Mouse (Mus musculus): Measurements from ENCODE around the gene Lamtor1.
"Not testable (repeated sequence)": the region's sequence is repeated elsewhere in the genome, so short reads cannot be mapped to it uniquely, and the experiment has no call there.

Gene Lamtor1

DNA sequence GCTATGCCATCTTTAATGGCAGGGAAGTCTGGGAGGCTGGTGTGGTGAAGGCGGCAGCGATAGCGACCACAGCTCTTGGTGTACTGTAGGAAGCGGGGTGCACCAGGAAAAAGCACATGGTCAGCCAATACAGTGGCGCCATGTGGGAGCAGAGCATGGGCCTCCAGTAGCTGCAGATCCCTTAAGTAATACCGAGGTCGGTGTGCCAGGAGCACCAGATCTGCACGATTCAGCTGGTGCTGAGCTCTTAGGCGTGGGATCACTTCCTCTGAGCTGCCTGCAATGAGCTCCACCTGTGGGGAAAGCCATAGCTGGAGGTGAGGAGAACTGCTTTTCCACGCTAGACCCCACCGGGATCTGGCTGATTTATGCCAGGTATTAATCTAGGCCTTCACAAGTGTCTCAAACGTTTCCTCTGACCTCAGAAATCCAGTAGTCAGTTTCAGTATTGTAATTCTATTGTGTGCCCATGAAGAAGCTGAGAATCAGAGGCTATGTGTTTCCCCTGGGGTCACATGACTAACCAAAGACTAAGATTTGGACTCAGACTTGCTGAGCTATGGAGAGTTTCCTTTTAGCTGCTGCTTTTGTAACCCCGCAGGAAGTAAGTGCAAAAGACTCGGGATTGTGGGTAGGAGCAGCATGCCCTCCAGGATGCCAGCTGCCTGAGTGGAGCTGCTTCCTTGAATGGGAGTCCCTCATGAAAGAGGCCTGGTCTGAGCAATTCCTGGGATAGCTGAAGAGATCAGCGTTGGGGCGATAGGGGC lies 5.2 kb upstream of the Lamtor1 start:
- no peak for DNase-seq (ENCODE audit: low spot score in 2 of 2)

DNA sequence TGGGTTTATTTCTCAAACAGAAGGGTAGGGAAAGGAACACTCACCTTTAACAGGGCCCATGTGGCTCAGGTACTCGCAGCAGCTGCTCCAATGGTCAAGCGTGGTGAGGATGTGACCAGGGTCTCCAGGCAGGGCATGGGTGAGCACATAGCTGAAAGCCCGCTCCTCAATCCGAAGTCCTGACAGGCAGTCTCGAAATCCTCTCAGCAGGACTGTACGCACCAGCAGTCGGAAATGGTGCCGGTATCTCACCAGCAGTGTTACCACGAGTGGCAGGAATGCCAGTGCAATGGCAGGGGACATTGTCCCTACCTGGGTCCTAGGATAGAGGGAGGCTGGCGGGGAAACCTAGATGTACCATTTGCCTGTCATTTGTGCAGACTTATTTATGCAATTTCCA lies 3.7 kb upstream of the Lamtor1 start:
- DNase-seq (ENCODE audit: low spot score in 2 of 2), result no peak

DNA sequence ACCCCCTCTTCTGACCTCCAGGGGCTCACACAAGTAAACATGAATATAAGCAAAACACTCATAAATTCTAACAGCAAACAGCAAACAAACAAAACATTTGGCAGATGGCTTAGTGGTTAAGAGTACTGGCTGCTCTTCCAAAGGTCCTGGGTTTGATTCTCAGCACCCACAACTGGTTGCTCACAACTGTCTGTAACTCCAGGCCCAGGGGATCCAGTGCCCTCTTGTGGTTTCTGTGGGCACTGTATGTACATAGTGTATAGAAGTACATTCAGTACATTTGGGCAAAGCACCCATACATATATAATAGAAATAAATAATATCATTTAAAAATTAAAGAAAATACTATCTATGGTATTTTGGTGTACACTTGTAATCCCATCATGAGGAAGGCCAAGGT lies 2.9 kb upstream of the Lamtor1 start:
- no peak for DNase-seq (ENCODE audit: low spot score in 2 of 2)

DNA sequence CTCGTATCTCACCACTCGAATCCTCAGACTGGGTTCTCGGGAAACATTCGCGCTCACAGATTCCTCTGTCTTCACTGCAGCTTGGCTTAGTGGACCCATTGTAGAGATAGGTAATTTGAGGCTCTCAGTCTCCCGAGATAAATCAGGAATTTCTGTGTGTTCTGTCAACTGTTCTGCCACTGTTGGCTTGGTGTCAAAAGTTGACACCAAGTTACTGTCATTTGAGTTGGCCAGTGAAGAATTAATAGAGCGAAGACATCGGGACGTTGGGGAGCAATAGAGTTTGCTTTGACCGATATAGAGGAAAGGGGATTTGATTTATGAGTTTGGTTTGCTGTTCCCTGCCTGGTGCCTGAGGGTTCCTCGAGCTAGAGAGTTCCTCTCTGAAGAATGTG lies 580 bp downstream of the Lamtor1 start, which contains the start of gene Tomt:
Gene Tomt, minus strand, starts transcription at position 73 of the 395 bp plus-strand sequence.
- no peak for DNase-seq (ENCODE audit: low spot score in 2 of 2)

DNA sequence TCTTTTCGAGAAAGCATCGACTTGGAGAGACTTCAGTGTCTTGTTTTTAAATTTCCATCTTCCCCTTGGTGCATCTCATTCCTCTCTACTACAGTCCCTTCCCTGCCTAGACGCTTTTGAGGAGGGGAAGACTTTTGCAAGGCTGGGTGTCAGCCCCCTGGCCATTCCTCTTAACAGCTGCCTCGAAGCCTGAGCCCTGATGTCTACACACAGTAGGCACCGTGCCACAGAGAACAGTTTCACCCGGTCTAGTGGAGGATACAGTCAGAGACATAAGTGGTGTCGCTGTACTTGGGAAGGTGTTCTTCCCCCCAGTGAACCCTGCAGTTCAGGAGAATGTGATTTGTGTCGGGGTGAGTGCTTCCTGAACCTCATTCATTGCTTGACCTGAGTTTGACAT lies 992 bp downstream of the Lamtor1 start:
- DNase-seq (ENCODE audit: low spot score in 2 of 2), result no peak

DNA sequence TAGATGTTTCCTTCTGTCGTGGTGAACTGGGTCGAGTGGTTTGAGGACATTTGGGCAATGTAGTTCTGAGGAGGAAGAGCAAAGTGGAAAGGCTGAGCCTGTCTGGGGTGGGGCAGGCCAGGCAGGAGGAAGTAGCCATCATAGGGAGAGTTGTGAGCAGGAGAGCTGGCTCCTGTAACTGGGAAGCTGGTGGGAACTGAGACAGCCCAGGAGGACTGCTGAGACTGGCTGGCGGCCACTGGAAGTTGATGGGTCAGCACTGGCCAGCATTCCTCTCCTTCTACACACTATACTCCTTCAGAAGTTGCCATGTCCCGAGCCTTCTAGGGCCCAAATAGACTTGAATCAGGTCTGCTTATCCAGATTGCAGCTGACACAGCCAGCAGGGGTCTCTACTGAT lies 2.7 kb downstream of the Lamtor1 start:
- no peak for DNase-seq (ENCODE audit: low spot score in 2 of 2)

DNA sequence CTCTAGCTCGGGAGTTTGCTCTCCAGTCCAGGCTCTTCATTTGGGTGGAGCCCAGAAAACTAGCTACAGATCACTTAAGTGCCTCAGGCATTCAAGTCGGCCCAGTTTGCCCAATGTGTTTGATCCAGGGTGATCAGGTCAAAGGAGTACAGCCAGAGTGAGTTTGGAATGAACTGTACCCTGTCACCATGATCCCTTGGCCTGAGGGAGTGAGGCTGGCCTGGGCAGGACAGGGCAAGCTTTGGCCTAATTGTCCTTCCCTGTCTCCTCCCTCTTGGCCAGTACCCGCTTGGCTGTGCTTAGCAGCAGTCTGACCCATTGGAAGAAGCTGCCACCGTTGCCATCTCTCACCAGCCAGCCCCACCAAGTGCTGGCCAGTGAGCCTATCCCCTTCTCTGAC lies 4.4 kb downstream of the Lamtor1 start:
- DNase-seq (ENCODE audit: low spot score in 2 of 2), result no peak

DNA sequence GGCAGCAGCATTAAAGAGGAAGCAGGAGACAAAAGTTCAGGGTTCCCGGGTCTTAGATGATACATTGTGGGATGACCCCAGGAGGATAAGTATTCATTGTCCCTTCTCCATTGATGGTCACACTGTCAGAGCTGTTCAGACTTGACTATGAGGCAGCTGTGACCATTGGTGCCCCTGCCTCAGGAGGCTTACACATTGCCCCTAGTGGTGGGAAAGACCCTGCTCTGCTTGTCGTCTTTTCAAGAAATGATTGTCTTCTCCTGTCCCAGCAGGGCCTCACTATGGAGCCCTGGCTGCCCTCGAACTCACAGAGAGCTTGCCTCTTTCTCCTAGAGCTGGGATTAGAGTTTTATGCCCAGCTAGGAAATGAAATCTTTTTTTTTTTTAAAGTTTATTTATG lies 6.3 kb downstream of the Lamtor1 start:
- no peak for DNase-seq (ENCODE audit: low spot score in 2 of 2)

DNA sequence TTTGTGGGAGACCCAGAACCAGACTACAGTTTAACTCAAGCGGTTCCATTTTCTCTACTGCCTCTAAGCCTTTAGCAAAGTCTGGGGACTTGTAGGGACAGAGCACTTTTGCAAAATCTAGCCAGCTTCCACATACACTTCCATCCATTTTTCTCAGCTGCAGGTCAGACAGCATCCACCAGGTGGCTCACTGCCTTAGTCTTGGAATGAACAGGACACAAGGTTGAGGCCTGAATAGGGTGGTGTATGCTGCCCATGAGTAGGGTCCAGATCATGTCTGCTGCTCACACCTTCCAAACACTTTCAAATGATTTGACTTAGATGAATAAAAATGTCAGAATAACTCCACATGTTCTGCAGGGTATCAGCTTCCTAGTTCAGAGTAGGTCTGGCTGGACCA lies 12.4 kb downstream of the Lamtor1 start:
- peak; percentile 75 to 81 for DNase-seq (ENCODE audit: low spot score in 2 of 2)

DNA sequence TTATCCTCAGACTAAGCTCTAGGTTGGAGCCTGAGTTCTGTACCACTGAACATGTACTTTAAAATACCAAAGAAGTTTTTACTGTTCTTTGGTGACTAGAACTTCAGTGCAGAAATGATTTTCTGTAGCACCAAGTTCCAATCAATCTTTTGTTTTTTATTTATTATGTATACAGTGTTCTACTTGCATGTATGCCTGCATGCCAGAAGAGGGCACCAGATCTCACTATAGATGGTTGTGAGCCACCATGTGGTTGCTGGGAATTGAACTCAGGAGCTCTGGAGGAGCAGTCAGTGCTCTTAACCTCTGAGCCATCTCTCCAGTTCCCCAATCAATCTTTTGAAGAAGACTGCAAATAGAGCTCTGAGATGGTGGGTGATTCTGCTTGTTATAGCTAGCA lies 20.2 kb downstream of the Lamtor1 start:
- not testable (repeated sequence) for DNase-seq (ENCODE audit: low spot score in 2 of 2)

DNA sequence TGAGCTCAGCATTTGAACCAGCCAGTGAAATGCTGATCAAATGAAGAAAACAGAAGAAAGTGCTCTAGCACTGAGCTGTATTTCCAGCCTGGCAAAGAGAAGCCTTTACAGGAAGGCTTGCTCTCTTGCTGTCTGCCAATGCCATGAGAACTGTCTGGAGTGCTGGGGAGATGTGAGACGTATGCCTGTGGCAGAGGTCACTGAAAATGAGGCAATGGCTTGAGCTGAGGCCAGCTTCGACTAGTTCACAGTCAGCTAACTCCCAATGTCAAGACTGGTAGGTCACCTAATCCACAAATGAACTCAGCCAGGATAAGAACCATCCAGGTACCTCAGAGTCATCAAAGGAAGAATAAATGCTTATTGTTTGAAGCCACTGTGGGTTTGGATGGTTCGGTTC lies 22.4 kb downstream of the Lamtor1 start:
- no peak for DNase-seq (ENCODE audit: low spot score in 2 of 2)

DNA sequence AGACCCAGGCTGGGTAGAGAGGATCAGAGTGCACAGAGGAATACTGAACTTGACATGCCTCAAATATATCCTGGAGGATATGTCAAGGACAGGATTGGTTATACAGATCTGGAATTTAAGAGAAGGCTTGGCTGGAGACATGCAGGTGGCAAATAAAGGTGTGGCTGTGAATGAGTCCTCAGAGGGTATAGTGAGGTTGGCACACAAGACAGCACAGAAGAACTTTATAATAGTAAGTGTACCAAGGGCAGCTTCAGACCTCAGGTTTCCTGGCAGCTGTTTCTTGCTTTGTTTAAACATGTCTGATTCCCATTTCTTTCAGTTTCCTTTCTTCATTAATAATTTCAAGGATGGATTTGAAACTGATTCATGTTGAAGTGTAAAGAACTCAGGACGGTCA lies 26.8 kb downstream of the Lamtor1 start:
- DNase-seq (ENCODE audit: low spot score in 2 of 2), result no peak

DNA sequence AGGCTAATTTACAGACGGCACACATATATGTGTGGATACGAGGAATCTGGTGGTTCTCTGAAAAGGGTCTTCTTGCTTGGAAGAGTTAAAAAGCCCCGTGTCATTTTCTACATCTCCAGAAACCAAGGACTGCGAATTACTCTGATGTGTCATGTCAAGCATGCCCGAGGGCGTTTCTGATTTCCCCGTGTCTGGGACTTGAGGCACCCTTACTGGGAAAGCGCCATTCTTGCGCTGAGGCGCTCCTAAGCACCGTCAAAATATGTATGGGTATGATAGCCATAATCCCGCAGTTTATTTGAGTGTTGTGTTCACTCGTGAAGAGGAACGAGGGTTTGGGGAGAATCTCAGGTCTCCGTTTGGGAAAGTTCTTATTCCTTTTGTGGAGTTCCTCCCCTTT lies 27.6 kb downstream of the Lamtor1 start:
- DNase-seq (ENCODE audit: low spot score in 2 of 2), result no peak

DNA sequence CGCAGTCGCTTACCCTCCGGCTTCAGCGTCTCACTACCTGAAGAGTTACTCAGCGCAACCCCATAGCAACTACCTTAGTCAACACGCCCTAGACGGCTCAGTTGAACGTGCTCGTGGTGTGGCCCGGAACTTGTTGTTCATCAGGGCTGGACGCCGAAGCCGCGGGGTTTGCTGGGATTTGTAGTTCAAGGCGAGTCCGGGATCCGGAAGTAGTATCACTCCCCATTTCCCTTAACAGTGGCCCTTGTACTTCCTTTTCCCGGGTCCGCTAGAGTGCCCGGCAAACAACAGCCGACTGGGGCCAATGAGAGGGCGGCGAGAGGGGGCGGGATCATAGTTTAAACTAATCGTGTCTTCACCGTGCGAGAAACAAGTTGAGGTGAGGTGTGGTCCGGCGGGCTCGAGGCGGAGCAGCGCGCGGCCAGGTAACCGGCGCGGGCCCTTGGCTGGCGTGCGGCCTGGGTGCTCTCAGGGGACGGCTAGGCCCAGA lies 28.1 kb downstream of the Lamtor1 start, which contains the start of the genes Lrrc51 and Numa1:
Gene Lrrc51, minus strand, starts transcription at position 145 of the 490 bp plus-strand sequence.
Gene Numa1, plus strand, starts transcription at position 361 of the 490 bp plus-strand sequence.
- DNase-seq (ENCODE audit: low spot score in 2 of 2), result peak; percentile 98 to 99

DNA sequence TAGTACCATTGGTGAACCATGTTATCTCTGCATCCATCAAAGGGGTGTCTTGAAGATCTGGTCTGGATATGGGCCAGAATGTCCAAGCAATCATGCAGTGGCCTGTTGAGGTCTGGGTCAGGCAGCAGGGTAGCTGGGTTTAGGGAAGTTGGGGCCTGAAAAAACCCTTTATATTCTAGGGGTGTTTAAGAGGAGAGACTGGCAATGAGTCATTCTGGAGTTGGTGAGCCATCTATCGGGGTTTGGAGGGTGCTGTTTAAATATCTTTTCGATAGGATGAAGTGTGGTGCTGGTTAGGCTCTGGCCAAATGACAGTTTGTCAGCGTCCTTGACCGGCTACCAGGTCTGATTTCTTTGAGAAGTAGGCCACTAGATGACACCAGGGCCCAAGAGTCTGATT lies 30.3 kb downstream of the Lamtor1 start:
- DNase-seq (ENCODE audit: low spot score in 2 of 2), result no peak

DNA sequence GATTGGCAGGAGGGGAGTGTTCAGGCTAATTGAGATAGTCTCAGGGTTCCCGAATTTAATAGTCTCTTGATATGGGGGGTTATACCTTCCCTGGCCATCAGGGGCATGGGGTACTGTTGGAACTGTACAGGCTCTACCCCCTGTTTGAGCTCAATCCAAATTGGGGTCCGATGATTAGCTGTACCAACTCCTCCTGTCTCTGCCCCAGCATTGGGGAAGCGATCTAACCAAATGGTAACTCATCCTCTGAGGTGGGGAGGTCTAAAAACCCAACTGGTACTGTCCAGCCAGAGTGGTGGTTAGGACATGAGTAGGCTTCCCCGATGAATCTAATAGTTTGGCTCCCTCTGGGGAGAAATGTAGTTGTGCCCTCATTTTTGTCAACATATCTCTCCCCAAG lies 31.3 kb downstream of the Lamtor1 start:
- DNase-seq (ENCODE audit: low spot score in 2 of 2), result no peak

DNA sequence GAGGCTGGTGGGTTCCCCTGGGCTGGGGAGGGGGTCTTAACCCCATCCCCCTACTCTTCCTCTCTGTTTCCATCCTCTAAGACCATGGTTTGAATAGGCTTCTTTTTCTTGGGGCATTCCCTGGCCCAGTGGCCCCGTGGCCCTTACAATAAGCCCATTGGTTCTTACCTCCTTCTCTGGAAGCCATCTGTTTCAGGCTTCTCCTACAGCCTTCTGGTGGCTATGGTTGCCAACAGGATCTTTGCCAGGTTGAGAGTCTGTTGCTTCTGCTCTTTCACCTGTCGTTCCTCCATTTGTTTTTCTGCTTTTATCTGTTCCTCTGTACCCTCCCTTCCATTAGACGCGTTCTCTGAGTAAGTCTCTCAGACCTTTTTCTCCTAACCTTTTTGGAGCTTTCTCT lies 31.9 kb downstream of the Lamtor1 start:
- DNase-seq (ENCODE audit: low spot score in 2 of 2), result peak in 1 of 2 experiments; percentile 17

DNA sequence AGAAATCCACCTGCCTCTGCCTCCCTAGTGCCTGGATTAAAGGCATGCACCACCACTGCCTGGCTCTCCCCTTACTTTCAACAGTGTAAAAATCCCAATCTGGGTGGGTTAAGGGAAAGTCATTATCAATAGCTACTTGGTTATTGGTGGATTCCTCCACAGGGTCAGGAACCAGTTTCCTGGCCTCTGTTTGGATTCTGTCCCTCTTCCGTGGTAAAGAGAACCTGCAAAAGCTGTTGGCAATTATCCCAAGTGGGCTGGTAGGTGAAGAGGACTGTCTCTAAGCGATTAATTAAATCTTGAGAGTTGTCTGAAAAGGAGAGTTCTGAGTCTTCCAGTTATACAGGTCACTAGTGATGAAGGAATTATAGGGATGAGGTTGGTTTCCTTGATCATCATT lies 32.6 kb downstream of the Lamtor1 start:
- DNase-seq (ENCODE audit: low spot score in 2 of 2), result no peak

DNA sequence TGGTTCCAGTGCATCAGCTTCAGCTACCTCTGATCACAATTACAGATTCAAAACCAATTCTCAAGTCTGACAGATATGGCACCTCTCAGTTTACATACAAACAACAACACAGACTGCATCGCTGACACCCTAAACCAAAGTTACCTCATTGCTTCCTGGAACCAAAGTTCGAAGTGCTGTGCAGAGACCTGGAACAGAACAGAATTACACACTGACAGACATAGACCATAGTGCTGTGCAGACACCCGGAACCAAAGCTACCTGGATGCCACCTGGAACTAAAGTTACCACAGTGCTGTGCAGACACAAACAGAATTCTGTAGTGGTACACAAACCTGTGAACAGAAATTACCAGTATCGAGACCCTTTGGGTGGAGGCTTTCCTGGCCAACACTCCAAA lies 34.1 kb downstream of the Lamtor1 start:
- DNase-seq (ENCODE audit: low spot score in 2 of 2), result no peak

DNA sequence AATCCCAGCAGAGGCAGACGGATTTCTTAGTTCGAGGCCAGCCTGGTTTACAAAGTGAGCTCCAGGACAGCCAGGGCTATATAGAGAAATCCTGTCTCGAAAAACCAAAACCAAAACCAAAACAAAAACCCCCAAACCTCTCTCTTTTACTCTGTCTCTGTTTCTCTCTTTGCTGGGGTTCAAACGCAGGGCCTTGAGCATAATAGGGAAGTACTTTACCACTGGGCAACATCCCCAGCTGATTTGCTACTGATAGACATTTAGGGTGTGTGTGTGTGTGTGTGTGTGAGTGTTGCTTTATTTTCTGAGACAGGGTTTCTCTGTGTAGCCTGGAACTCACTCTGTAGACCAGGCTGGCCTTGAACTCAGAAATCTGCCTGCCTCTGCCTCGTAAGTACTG lies 43.3 kb downstream of the Lamtor1 start:
- DNase-seq (ENCODE audit: low spot score in 2 of 2), result not testable (repeated sequence)

DNA sequence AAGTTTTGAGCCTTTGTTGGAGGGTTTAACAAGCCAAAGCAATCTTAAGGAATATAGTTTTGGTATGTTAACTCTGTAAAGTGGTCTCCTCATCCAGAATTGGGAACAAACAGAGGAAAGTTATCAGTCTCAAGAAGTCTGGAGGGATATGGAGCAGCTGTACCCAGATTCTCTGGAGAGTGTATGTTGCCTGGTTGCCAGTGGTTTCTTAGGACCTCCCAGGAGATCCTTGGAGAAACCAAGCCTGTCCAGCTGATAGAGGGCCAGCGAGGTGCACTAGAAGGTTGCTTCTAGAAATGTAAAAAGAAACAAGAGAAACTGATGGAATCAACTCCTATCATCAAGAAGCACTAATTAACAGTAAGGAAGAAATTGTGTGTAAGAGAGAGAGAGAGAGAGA lies 45.9 kb downstream of the Lamtor1 start:
- no peak for DNase-seq (ENCODE audit: low spot score in 2 of 2)

DNA sequence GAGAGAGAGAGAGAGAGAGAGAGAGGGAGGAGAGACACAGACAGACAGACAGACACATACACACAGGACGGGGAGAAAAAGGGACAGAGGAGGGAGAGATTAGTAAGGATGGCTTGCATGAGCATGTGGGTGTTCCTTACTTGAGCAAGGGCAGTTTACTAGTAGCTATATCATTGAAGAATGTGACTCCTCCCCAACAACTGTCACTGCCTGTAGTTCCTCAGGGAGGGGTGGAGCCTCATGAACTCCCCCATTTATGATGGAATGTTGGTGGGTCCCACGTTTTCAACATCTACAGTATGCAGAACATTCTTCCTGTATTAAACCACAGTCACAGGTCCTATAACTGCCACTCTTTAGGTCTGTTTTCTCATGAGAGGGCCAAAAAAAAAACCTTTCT lies 46.4 kb downstream of the Lamtor1 start:
- no peak for DNase-seq (ENCODE audit: low spot score in 2 of 2)

DNA sequence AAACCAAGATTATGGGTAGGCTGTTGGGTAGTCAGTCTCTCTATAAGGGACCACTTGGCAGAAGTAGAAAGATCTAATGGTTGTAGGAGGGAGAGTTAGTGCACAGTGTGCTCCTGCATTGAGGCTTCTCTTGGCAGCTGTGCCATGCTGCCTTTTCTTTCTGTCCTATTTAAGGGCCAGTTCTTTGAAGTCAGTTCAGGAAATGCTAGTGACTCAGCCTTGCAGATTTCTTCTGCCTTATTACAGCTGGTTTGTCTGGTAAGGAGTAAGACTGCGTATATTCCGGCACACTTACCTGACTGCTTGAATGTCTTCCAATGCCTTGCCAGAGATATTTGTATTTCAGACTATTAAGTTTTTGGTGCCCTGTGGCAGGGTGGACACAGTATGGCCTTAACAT lies 48.5 kb downstream of the Lamtor1 start:
- peak; percentile 18 to 20 for DNase-seq (ENCODE audit: low spot score in 2 of 2)

DNA sequence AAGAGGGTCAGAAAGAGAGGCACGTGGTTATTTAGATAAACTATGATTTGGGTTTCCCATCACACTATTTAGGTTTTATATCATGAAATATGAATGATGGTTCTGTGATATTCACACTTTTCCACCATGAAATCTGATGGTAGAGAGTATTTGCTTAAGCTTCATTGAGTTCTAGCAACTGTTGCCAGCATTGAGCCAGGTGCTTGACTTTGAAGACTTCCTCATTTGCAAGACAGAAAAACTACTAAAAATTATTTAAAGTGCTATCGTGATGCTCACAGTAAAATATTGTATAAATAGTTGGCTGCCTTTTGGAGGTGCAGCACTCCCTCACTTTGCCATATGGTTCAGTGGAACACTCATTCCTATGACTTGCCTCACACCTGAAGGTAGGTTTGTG lies 49.6 kb downstream of the Lamtor1 start:
- DNase-seq (ENCODE audit: low spot score in 2 of 2), result no peak

Measured in right cerebral cortex, adult 2 months (tissue).